Mouse (Mus musculus): ENCODE results near the gene Ccdc3.
"Not testable (repeated sequence)": the region's sequence is repeated elsewhere in the genome, so short reads cannot be mapped to it uniquely, and the experiment has no call there.

Gene Ccdc3

GRCm38 (mm10) chr2:5137500-5138286 lies at the start of gene Ccdc3:
Ccdc3 (plus strand) TSS chr2:5137776.
- peak; percentile 51 to 52 for DNase-seq (ENCODE audit: low spot score in 2 of 2)

- not testable (repeated sequence) for DNase-seq (ENCODE audit: low spot score in 2 of 2)
Observed at GRCm38 (mm10) chr2:5090385-5090784, 47.2 kb upstream of the Ccdc3 start.

- no peak for DNase-seq (ENCODE audit: low spot score in 2 of 2)
Observed at GRCm38 (mm10) chr2:5094876-5095275, 42.7 kb upstream of the Ccdc3 start.

GRCm38 (mm10) chr2:5095316-5095715 lies 42.3 kb upstream of the Ccdc3 start:
- no peak for DNase-seq (ENCODE audit: low spot score in 2 of 2)

- DNase-seq (ENCODE audit: low spot score in 2 of 2), result no peak
Observed at GRCm38 (mm10) chr2:5097786-5098445, 39.7 kb upstream of the Ccdc3 start.

GRCm38 (mm10) chr2:5099176-5099575 lies 38.4 kb upstream of the Ccdc3 start:
- no peak for DNase-seq (ENCODE audit: low spot score in 2 of 2)

- no peak for DNase-seq (ENCODE audit: low spot score in 2 of 2)
Observed at GRCm38 (mm10) chr2:5101743-5102245, 35.8 kb upstream of the Ccdc3 start.

GRCm38 (mm10) chr2:5102891-5103290 lies 34.7 kb upstream of the Ccdc3 start:
- no peak for DNase-seq (ENCODE audit: low spot score in 2 of 2)

- DNase-seq (ENCODE audit: low spot score in 2 of 2), result no peak
Observed at GRCm38 (mm10) chr2:5112785-5113291, 24.7 kb upstream of the Ccdc3 start.

- DNase-seq (ENCODE audit: low spot score in 2 of 2), result no peak
Observed at GRCm38 (mm10) chr2:5114386-5114785, 23.2 kb upstream of the Ccdc3 start.

- no peak for DNase-seq (ENCODE audit: low spot score in 2 of 2)
Observed at GRCm38 (mm10) chr2:5116856-5117532, 20.6 kb upstream of the Ccdc3 start.

- DNase-seq (ENCODE audit: low spot score in 2 of 2), result no peak
Observed at GRCm38 (mm10) chr2:5125506-5125905, 12.1 kb upstream of the Ccdc3 start.

- DNase-seq (ENCODE audit: low spot score in 2 of 2), result no peak
Observed at GRCm38 (mm10) chr2:5127369-5127768, 10.2 kb upstream of the Ccdc3 start.

- no peak for DNase-seq (ENCODE audit: low spot score in 2 of 2)
Observed at GRCm38 (mm10) chr2:5129099-5129498, 8.5 kb upstream of the Ccdc3 start.

GRCm38 (mm10) chr2:5132046-5132445 lies 5.5 kb upstream of the Ccdc3 start:
- DNase-seq (ENCODE audit: low spot score in 2 of 2), result no peak

GRCm38 (mm10) chr2:5134959-5135743 lies 2.4 kb upstream of the Ccdc3 start:
- DNase-seq (ENCODE audit: low spot score in 2 of 2), result no peak

- DNase-seq (ENCODE audit: low spot score in 2 of 2), result no peak
Observed at GRCm38 (mm10) chr2:5139961-5140360, 2.4 kb downstream of the Ccdc3 start.

- no peak for DNase-seq (ENCODE audit: low spot score in 2 of 2)
Observed at GRCm38 (mm10) chr2:5144446-5144845, 6.9 kb downstream of the Ccdc3 start.

GRCm38 (mm10) chr2:5147907-5148306 lies 10.3 kb downstream of the Ccdc3 start:
- DNase-seq (ENCODE audit: low spot score in 2 of 2), result no peak

GRCm38 (mm10) chr2:5154711-5155110 lies 17.1 kb downstream of the Ccdc3 start:
- no peak for DNase-seq (ENCODE audit: low spot score in 2 of 2)

- DNase-seq (ENCODE audit: low spot score in 2 of 2), result no peak
Observed at GRCm38 (mm10) chr2:5160236-5160848, 22.8 kb downstream of the Ccdc3 start.

Data from urinary bladder, postnatal 36 days (tissue).